In the genomic region with DNA sequence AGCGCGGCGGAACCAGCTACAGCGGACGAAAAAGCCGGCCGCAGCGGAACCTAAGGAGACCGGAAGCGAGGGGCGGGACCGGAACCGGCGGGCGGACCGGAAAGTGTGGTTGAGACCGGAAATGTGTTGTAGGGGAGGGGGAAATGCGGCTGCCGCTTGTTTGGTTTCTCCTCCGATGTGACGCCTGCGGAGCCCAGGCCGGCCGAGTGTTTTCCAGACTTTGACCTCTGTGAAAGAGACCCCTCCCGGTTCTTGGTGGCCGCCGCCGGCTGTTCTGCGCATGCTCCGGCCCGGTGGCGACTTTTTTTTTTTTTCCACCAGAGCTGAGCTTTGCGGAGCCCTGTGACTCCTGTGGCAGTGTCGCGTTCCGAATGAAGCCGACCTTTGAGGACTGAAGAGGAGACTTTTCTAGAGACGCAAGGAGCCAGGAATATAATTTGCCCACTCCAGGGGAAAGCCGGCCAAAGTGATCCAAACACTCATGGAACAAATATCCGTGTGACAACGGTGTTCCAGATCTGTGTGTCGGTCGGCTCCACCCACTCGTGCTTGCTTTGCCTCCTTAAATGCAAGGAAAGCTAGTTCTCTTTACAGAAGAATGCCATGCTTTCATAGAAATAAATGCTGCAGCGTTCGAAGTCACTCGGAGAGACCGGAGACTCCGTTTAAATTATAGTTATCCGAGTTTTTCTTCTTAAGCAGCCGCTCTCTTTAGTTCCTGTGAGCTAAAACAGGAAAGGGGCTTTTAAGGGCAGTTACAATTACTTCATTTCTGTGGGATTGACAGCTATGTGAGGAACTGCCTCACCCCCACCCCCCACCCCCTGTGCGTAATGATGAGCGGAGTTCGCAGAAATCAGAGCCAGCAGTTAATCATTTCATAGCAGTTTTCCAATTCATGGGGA, we compare ENCODE assay signal across 8 mouse cellular contexts. TPM values are rescaled to one million over a fixed set of nuclear protein-coding genes. Genes with fewer than 3 reads are reported as not detected.
DNase-seq lines count a peak whose midpoint lies in the region; ATAC-seq lines count a peak whose summit lies in the region.

A gene (minus strand): TSS at position 67 of the 905 bp plus-strand sequence.

- peak; percentile 79 for ATAC-seq in inflammation-experienced regulatory T-cells, adult 6 months
- ATAC-seq in megakaryocyte-erythroid progenitor cell, adult 5-6 weeks (replicated peaks; ENCODE audit: low FRiP score, low TSS enrichment, poor library complexity, severe bottlenecking): peak; percentile 78

- peak; percentile 93 for DNase-seq in adipocyte (ENCODE audit: low spot score)
- peak; percentile 94 for DNase-seq in embryo, embryonic 10 days (ENCODE audit: low spot score)
- DNase-seq in gastrocnemius, postnatal 14 days: peak; percentile 93
- DNase-seq in left cerebral cortex, postnatal 10 days (ENCODE audit: extremely low spot score in 1 of 2, low spot score in 2 of 2): peak; percentile 92 to 97
- DNase-seq in right cerebral cortex, postnatal 25 days: peak; percentile 92
- peak; percentile 88 to 95 for DNase-seq in urinary bladder, postnatal 4 days (ENCODE audit: low spot score in 2 of 2)

- intact Hi-C loops in gastrocnemius, postnatal 14 days (cut with DNase I; ENCODE audit: low total_unique reads): no loop called here
- intact Hi-C loops in left cerebral cortex, postnatal 10 days (cut with DNase I): loop anchor here (2.0 kb wide), 1 partner anchor 48 kb away; a partner anchor contains a TSS

RNA-seq across cellular contexts. Expression of the gene that starts here (rescaled TPM):
- total RNA-seq in gastrocnemius, postnatal 14 days (2021): 10 to 100 TPM; 21.2 to 21.3 TPM
- polyA plus RNA-seq in inflammation-experienced regulatory T-cells, adult 6 months (2017; shearing (Covaris generic)): 10 to 100 TPM; 41.8 to 44.1 (median 43.3) TPM
- total RNA-seq in left cerebral cortex, postnatal 10 days (2021): 10 to 100 TPM; 33.7 to 37.9 TPM
- 51.7 and 58.8 TPM in 2 replicates for total RNA-seq in megakaryocyte-erythroid progenitor cell, adult 5-6 weeks (2014; fragmentation: Nextera tagmentation)
- 122 and 125 TPM in 2 replicates for total RNA-seq in megakaryocyte-erythroid progenitor cell, adult 5-6 weeks (2017)

Comparison
In these comparisons a context has a peak if more than half of its experiments do, and no peak if none do; other contexts are left out.
1. Peak in every context shown above with its lines: DNase-seq and ATAC-seq.